Mouse (Mus musculus): ENCODE results near the gene Ros1.

The Ros1 gene

DNA sequence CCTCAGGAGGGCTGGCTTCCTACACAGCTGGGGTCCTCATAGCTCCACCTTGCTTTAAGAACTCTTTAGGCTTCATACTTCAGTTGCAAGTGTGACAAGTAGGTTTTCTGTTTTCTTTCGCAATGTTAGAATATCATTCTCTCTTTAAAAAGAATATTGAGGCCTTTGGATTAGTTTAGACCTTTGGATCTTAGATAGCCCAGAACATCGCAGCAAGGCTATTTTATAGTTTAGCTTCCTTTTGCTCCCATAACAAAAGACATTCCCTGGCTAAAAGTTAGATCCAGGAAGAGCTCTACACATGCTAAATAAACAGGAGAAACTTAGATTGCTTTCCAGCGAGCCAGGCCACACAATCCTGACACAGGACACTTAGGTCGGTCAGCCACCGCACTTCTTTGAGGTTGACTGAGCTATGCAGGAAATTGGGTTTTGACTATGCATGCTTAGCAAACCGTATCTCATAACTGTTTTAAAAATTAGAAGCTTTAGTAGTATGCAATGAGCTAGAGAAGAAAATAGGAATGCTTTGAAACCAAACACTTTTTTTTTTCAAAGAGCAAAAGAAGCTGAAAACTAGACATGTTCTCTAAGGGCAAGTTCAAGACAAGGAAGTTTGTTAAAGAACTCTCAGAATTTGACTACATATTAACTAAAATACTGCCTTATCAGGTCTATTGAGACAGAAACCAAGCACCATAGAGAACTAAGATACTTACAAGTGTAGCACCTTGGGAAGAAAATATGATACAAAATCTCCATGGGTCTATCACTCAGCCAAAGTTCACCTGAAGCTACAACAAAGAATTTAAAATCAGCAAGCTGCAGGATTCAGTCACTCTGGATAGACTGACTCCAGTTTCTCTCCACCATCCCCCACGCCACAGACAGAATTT lies at the start of gene Ros1:
TSS of gene Ros1 (minus strand) at position 288 of the 896 bp plus-strand sequence.
- DNase-seq, result no peak

DNA sequence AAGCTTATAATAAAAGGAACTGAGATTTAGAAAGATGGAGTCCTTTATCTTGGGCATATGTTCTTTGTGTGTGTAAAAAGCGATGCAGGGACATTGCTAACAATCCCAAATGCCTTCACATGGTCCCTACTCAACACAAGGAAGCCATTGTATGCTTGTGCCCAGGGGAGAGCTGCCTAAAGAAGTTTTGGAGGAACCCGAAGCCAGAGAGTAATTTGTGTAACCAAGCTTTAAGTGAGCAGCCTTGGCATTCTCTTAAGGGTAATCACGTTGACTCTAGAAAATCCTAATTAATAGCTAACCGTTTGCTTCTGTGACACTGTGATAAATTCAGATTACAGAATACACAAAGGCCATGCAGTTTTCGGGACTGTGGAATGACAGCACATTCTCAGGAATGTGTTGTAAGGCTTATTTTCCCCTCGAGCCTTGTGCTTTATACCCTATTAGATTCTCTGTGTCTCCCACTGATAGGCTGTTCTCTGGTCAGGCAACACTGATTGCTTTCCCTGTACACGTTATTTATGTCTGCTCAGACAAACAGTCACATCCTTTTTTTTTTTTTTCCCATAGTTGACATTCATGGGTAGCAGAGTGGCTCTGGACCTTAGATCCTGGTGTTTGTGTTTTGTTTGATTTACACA lies 47.8 kb upstream of the Ros1 start:
- no peak for DNase-seq

DNA sequence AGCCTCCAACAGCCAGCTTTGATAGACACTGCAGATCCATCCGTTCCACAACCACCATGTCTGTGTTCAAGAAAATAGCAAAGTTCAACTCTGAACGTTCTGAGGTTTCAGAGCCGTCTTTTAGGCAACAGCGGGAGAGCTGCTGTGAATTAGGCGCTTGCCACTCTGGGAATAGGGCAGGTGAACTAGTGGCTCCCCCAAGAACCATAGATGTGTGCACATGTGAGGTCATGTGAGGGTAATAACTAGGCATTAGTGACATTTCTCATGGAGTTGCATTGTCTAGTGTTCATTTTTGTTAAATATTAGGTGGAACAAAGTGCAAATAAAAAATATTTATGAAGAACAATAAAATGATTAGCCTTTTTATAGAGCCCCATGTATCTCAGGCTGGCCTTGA lies 47.0 kb upstream of the Ros1 start:
- DNase-seq, result no peak

DNA sequence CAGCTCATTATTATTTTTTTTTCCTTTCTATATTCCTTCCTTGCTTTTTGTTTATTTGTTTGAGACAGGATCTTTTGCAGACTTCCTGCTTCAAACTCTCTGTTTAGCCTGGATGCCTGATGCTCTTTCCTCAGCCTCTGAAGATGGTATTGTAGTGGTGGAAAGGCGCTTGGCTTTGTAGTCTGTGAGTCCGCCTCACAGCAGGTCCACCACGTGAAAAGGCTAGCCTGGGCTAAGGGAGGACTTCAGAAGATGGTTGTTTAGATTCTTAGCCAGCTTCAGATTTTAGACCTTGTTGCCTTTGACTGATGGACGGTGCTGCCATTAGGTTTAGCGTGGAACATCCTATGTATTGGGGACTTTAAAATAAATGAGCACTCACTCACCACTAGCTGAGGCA lies 40.4 kb upstream of the Ros1 start:
- no peak for DNase-seq

DNA sequence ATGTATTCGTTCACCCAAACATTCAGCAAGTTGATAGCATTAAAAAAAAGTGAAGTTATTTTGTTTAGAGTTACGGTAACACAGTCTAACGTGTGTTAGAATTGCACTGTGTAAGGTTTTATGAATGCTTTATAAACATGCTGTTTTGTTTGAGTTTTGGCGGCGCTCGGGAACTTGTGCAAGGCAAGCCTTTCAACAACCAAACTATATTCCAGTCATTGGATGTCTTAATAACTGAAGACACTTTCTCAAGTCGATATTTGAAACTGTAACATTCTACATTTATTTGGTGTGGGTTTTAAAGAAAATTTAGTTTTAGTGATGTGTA lies 39.6 kb upstream of the Ros1 start:
- no peak for DNase-seq

DNA sequence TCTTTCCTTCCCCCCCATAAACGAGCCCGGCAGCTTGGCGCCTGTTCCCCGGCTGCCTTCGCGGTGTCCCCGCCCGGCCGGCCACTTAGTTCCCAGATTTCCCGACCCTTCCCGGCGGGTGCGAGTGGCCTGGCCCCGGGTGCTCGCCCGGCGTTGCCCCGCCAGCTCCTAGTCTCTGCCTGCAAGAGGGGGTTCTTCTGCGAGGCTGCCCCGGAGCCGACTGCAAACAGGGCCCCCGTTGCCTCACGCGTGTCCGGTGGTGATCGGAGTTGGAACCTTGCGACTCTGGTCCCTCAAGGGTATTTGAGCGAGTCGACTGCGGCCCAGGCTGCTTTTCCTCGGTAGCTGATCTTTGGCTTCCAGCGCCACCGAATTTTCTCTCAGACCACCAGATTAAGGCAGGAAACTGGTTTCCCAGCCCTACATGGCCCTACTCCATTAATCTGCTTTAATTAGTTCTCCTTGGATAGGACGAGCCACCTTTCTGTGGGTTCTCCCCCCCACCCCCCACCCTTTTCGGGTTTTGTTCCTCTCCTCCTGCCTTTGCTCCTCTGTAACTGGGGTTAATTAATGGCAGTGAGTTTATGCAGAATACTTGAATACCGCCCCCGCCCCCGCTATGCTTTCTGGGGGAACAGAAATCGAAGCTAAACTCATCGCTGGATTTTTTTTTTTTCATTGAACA lies 39.1 kb upstream of the Ros1 start:
- peak; percentile 65 to 68 for DNase-seq

DNA sequence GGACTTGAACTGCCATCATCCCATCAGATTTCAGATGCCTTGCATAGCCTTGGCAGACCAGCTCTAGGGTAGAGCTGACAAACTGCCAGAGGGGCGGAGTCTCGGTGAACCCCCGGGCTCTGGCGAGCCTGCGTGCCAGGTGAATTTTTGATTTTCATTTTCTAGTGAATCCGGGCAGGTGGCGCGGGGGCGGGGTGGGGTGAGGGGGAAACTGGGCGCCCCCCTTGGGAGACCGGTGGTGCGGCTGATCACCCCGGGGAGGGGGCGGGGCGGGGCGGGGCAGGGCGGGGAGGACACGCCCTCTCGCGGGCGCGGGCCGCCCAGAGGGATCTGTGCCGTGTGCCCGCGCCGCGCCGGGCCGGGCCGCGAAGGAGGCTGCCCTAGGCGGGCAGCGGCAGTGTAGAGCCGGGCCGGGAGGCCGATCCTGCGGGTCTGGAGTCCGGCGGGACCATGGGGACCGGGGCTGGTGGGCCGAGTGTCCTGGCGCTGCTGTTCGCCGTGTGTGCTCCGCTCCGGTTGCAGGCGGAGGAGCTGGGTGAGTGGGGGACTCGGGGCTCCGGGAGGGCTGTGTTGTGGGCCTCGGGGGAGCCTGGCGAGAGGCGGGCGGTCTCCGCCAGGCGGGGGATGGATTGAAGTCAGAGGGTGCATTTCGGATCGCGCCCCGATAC lies 38.4 kb upstream of the Ros1 start, which contains the start of gene Dcbld1:
TSS of gene Dcbld1 (plus strand) at position 319 of the 668 bp plus-strand sequence.
- DNase-seq, result peak; percentile 74 to 84

DNA sequence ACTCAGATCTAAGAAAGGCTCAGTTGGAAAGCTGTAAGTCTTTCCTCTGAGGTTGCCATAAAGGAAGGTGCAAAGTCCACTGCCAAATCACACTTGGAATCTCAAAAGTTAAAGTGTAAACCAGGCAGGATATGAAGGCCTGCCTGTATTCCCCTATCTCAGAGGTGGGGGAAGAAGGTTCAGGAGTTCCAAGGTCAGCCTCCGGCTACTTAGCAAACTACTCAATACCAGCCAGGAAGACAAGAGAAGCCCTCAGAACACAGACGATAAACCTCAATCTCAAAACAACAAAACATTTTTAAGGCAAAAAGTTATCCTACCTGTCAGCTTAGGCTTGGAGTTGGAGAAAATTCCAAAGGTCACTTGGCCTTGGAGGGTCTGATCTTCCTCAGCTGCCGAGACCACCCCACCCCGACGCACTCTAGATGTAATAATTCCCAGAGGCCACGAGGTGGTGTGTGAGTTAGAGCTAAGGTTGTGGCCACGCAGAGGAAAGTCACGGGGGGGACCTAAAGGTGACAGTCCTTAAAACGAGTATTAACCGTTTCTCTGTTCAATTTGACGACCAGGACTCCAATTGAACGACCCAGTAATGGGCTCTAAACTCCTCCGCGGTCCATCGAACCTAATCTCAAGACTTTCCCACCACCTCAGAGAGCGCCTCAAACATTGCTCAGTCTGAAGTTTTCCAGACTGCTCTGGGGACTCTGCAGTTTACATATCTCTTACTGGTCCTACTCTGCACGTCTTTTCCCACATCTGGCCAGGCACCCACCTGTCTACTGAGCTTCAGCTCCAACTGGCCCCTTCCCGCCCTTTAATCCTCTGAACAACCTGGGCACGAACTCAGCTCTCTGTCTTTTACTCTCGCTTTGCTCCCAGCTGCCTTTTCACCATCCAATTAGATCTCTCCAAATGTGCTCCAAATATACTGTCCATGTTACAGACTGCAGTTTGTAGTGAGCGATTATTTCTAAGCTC lies 37.4 kb upstream of the Ros1 start:
- DNase-seq, result peak; percentile 32 to 59

DNA sequence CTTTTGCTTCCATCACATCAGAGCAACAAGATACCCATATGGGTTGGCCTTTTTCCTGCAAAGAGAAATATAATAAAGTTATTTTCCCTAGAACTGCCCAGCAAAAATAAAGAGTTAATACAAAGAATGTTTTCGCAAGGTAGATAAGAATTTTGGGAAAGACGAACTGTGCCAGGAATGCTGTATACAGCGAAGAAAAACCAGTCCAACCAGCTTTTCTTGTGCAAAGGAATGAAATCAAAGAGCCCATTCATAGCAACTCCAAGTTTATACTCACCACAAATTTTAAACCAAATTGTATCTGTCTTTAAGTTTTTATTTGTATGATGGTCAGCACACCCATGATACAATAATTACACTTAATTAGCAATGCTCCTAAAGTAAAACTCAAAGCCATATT lies 24.6 kb upstream of the Ros1 start:
- no peak for DNase-seq

DNA sequence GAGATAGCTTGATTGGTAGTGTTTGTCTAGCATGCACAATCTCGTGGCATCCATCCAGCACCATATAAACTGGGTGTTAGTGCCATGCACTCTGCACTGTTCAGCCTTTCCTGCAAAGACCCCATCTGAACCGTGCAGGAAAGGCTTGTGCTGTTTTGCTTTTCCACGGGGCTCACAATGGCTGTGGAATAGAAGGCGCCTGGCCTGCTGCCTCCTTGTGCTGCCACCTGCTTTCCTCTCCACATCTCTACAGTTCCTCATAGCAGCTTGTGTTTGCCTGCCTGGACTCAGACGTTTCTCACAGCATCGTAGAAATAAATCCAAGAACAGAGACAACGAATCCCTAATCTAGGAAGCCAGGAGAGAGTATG lies 22.5 kb upstream of the Ros1 start:
- DNase-seq, result peak; percentile 14 to 17

DNA sequence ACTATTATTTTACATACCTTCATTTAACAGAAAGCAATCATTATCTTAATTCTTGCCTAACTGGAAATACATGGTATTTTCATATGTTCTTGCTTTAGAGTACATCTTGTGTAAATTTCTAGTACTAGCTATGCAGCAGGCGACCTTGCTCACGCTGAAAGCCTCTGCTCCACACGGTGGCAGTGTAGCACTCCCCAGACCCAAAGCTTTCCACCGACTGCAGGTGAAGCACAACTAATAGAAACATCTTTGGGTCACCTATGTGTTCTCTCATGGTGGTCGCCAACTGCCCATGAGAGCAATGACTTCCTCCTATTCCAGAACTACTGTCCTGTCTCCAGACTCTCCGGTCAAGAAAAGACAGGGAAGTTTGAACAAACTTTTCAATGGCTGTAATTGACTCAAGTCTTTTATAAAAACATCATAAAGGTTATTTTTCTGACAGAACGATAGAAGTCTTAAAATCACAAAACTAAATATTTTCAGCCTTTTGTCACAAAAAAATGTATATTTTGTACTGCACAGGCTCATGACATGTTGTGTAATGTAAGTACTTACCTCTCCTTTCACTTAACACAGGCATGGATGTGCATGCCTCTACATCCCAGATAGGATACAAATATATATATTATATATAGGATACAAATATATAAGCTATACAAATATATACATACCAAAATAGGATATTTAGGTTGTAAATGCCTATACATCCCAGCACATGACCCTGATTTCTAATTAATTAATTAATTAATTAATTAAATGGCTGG lies 21.9 kb upstream of the Ros1 start:
- peak; percentile 71 to 81 for DNase-seq

DNA sequence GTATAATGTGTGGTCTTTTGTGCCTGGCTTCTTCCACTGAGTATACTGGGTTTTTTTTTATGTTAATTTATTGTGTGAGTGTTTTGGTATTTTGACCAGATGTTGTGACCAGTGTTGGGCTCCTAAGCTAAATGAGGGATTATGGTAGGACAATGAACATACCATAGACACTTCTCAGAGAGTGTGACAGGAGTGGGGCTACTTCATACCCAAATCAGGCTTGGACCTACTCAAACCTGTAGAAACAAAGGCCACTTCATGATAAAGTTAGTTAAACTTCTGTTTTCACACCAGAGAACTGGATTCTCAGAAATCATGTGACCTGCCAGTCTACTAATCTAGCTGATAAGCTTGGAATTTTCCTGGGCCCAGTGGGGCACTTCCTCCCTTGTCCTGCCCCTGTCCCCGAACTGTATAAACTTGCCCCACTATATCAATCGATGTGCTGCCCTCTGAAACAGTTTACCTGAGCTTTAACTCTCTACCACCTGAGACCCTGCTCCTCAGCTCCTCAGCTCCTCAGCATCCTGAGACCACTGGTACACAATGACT lies 20.3 kb upstream of the Ros1 start:
- DNase-seq, result no peak

DNA sequence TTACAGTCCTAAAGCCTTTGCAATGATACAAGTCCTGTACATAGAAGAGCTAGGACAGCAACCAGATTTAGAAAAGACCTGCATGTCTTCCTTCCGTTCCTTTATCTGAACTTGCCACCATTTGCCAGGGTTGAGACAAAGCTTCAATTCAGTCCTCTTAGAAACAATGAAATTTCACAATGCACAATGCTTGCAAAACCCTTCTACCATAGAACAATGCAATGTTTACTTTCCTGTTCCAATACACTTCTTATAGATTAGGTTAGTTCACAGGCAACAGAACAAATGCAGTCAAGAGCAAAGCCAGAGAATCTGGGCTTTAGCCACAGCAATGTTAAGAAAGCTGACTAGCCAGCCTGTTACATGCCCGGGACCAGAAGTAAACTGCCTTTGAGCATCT lies 9.0 kb upstream of the Ros1 start:
- no peak for DNase-seq

DNA sequence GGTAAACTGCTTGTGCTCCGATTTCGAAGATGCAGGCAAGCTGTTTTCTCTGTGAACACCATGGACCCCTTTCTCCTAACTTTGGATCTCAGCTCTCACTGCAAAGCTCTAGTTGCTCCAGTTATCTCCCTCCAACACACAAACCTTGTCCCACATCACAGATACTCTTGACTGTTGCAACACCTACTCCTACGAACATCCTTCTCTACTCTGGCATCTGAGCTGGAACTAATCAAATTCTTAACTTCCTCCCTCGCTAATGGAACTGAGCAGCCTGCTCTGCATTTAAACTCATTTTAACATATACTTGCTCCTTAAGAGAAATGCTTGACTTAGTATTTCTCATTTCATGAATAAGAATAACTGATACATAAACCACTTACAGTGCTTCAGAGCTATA lies 9.1 kb downstream of the Ros1 start:
- no peak for DNase-seq

DNA sequence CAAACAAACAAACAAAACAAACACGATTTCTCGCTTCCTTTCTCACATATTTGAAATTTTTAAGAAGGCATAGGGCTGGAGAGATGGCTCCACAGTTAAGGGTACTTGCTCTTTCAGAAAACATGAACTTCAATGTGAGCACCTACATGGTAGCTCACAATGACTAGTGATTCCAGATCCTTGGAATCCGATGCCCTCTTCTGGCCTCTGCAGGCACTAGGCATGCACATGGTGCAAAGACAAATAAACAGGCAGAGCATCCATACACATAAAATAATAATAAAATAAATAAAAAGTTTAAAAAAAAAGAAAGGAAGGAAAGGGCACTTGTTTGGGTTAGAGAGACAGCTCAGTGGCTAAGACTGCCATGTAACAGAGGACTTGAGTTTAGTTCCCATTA lies 12.2 kb downstream of the Ros1 start:
- DNase-seq, result no peak

DNA sequence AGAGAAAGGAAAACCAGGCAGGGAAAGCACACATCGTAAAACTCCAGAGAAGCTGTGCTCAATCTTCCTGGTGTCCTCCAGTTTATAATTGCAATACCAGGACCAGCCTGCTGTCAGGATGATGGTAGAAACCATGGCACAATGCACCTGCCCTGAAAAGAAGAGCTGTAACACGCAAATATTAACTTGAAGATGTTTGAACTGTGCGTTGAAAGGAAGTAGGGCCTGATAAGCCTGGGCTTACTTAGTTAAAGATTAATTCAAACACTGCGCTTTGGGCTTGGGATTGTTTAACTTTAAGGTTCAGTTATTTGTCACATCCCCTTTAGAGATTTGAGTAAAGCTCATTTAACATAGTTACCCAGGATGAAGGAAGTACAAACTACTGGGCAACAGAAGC lies 20.7 kb downstream of the Ros1 start:
- no peak for DNase-seq

DNA sequence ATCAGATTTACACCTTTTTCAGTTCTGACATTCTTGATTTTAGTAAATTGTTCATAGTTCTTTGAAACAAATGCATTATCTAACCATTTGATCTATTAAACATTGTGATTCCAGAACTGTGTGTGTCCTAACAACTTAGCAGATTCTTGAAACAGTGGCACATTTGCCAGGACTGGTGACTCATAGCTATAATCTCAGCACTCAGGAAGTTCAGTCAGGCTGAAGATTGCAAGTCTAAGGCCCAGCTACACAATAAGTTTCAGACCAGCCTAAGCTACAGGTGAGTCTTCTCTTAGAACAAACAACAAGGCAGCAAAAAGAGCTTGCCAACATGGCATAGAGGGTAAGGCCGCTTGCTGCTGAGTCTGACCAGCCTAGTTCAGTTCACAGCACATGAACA lies 24.6 kb downstream of the Ros1 start:
- no peak for DNase-seq

DNA sequence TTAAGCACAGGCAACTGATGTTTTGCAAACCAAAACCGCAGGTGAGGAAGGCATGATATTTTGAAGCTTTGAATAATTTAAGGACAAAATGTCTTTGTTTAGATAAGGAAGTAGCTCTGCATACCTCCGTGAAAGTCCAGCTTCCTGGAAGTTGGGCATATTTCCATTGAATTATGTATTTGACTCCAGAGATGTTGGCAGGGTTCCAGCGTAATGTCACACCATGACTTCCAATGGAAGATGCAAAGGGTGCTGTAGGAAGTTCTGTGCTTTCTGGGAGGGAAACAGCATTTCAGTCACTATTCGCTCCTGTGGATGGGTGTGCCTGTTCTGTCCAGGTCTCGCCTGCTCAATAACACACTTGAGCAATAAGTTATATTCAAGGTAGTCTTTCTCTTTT lies 25.2 kb downstream of the Ros1 start:
- DNase-seq, result no peak

DNA sequence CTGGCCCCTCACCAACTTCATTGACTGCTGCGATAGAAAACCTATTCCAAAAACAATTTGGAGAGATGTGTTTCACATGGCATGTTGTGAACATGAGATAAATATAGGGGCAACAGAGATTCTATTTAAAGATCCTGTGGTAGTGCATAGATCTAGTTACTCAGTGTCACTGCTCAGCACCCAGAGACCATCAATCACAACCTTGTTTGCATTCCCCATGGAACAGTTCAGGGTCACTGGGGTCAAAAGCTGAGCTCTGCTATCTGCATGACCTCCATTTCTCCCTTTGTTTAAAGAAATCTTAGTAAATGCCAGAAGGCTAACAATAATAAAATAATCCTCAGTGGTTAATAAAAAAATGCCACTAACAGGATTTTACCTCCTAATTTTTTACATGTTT lies 29.7 kb downstream of the Ros1 start:
- DNase-seq, result no peak

DNA sequence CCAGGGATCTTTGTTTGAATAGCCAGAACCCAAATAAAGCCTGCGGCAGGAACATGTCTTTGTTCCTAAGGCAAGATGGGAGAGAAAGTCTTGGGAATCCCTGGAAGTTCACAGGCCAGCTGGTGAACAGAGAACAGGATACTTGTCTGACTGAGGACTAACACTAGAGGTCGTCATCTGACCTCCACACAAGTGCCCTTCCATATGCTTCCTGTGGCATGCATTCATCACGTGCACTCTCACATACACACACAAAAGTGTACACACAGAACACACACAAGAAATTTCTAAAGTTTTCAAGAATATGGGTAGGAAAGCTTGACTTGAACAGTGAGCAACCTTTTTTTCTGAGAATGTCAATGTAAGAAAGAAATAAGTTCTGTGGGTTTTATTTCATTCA lies 34.4 kb downstream of the Ros1 start:
- no peak for DNase-seq

DNA sequence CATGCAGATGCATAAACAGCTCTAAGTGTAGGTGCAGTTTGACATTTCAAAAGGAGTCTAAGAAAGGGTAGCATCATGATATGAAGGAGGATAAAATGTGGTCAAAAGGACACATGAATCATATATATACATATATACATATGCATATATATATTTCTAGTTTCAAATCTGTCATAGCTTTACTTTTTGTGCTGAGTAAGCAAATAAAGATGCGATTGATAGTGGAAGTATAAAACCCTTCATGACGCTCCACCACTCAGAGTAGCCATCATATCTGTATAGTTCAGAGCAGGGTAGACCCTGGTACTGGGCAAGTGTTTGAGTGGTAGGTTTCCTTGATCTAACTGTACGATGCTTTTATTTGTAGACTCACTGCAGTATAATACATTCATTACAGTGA lies 35.3 kb downstream of the Ros1 start:
- DNase-seq, result no peak
